Mouse (Mus musculus) lung, postnatal 4 days (tissue): ENCODE measurements around the gene Akap14.
A peak's percentile ranks its signal among the peaks of the same experiment; 100 is the strongest.
"Not testable (repeated sequence)": the region's sequence is repeated elsewhere in the genome, so short reads cannot be mapped to it uniquely, and the experiment has no call there.

Experiments used
- DNase-seq, 2 experiments: peaks; one replicate each; pipeline ENCODE4 v3.0.0; 2021

The Akap14 gene

GRCm38 (mm10) chrX:37168742-37169141 lies at the start of gene Akap14:
Akap14 (minus strand) TSS chrX:37168842.
- DNase-seq = no peak

- no peak for DNase-seq
These were observed 42.3 kb upstream of the Akap14 start, which contains the start of gene Gm9 for GRCm38 (mm10) chrX:37210941-37211340. Gm9 (minus strand) TSS chrX:37211041.

GRCm38 (mm10) chrX:37198676-37199075 lies 30.0 kb upstream of the Akap14 start:
- DNase-seq = no peak

GRCm38 (mm10) chrX:37191744-37192379 lies 23.2 kb upstream of the Akap14 start:
- DNase-seq = no peak

GRCm38 (mm10) chrX:37191105-37191743 lies 22.6 kb upstream of the Akap14 start, which contains the start of the genes Ndufa1 and Rnf113a1:
Ndufa1 (minus strand) TSS chrX:37191163.
Rnf113a1 (plus strand) TSS chrX:37191245.
- DNase-seq = peak; percentile 86 to 87

- peak in 1 of 2 experiments; percentile 5 for DNase-seq
These were observed 22.1 kb upstream of the Akap14 start for GRCm38 (mm10) chrX:37190755-37191104.

GRCm38 (mm10) chrX:37184401-37184800 lies 15.8 kb upstream of the Akap14 start:
- DNase-seq = not testable (repeated sequence)

GRCm38 (mm10) chrX:37167085-37167484 lies 1.6 kb downstream of the Akap14 start:
- DNase-seq = peak in 1 of 2 experiments; percentile 49

- no peak for DNase-seq
These were observed 5.5 kb downstream of the Akap14 start for GRCm38 (mm10) chrX:37163115-37163514.

- no peak for DNase-seq
These were observed 7.5 kb downstream of the Akap14 start for GRCm38 (mm10) chrX:37161169-37161568.

- no peak for DNase-seq
These were observed 10.8 kb downstream of the Akap14 start for GRCm38 (mm10) chrX:37157839-37158238.

GRCm38 (mm10) chrX:37144954-37145353 lies 23.7 kb downstream of the Akap14 start:
- peak in 1 of 2 experiments; percentile 24 for DNase-seq

- DNase-seq = not testable (repeated sequence)
These were observed 24.1 kb downstream of the Akap14 start for GRCm38 (mm10) chrX:37144498-37144897.

- DNase-seq = no peak
These were observed 26.9 kb downstream of the Akap14 start for GRCm38 (mm10) chrX:37141732-37142131.

- DNase-seq = peak; percentile 66 to 82
These were observed 41.8 kb downstream of the Akap14 start, which contains the start of gene Nkap for GRCm38 (mm10) chrX:37126671-37127358. Nkap (plus strand) TSS chrX:37126795.

GRCm38 (mm10) chrX:37125511-37125910 lies 43.1 kb downstream of the Akap14 start:
- DNase-seq = no peak

GRCm38 (mm10) chrX:37120212-37120611 lies 48.4 kb downstream of the Akap14 start:
- no peak for DNase-seq

GRCm38 (mm10) chrX:37119585-37119984 lies 49.1 kb downstream of the Akap14 start:
- DNase-seq = no peak

GRCm38 (mm10) chrX:37117085-37117484 lies 51.6 kb downstream of the Akap14 start:
- DNase-seq = no peak

- no peak for DNase-seq
These were observed 57.8 kb downstream of the Akap14 start for GRCm38 (mm10) chrX:37110881-37111193.

GRCm38 (mm10) chrX:37110193-37110880 lies 58.3 kb downstream of the Akap14 start, which contains the start of gene Upf3b:
Upf3b (minus strand) TSS chrX:37110322.
- peak; percentile 93 to 96 for DNase-seq

- no peak for DNase-seq
These were observed 59.0 kb downstream of the Akap14 start for GRCm38 (mm10) chrX:37109526-37110192.

GRCm38 (mm10) chrX:37103826-37104225 lies 64.8 kb downstream of the Akap14 start:
- DNase-seq = no peak
